Mouse (Mus musculus) kidney, embryonic 14.5 days (tissue): ENCODE measurements at regions not wholly inside any gene's neighbourhood (a gene's known extent, or its start where the extent isn't known, plus 50 kb on each side); places are given as distances from the start of the nearest gene placed in this dataset.

Experiments
- ATAC-seq: fragments of 200-750 bp; cut with Nextera tagmentation; 2 replicates; pipeline ENCODE4 v1.8.0; 2017; ENCODE audit warnings: moderate number of reproducible peaks, mild to moderate bottlenecking, moderate TSS enrichment, moderate library complexity; ENCODE audit not compliant: low FRiP score, low TSS enrichment
- H3K27ac ChIP-seq: fragments of 300-500 bp; sonication (generic); 2 replicates; pipeline ENCODE4 v1.5.1; 2014; ENCODE audit warnings: low read depth, mild to moderate bottlenecking, low read length, moderate library complexity, mixed read lengths
- H3K27me3 ChIP-seq: fragments of 300-500 bp; sonication (generic); 2 replicates; pipeline ENCODE4 v1.6.1; 2014; ENCODE audit warnings: mild to moderate bottlenecking, low read length; ENCODE audit not compliant: control insufficient read depth, insufficient read depth
- H3K36me3 ChIP-seq: fragments of 300-500 bp; sonication (generic); 2 replicates; pipeline ENCODE4 v1.6.1; 2014; ENCODE audit warnings: low read length, mixed read lengths; ENCODE audit not compliant: control insufficient read depth, insufficient read depth
- H3K4me1 ChIP-seq: fragments of 300-500 bp; sonication (generic); 2 replicates; pipeline ENCODE4 v1.6.1; 2014; ENCODE audit warnings: low read length, mixed read lengths; ENCODE audit not compliant: control insufficient read depth, insufficient read depth
- H3K4me2 ChIP-seq: fragments of 300-500 bp; sonication (generic); replicated peaks from 2 replicates; pipeline ENCODE4 v1.6.1; 2014; ENCODE audit warnings: low read depth, mild to moderate bottlenecking, low read length
- H3K4me3 ChIP-seq: fragments of 300-500 bp; sonication (generic); 2 replicates; pipeline ENCODE4 v1.5.1; 2014; ENCODE audit warnings: mild to moderate bottlenecking, low read length
- H3K9ac ChIP-seq: fragments of 300-500 bp; sonication (generic); 2 replicates; pipeline ENCODE4 v1.6.1; 2014; ENCODE audit warnings: low read depth, mild to moderate bottlenecking, low read length, moderate library complexity
- H3K9me3 ChIP-seq: fragments of 300-500 bp; sonication (generic); 2 replicates; pipeline ENCODE4 v1.6.1; 2016; ENCODE audit warnings: low read length; ENCODE audit not compliant: control insufficient read depth
- WGBS: fragments of 180-500 bp; shearing (Covaris S2); extraction: QIAGEN DNeasy Blood & Tissue Kit; methylation state at CpG from one replicate; pipeline ENCODE4 v1.1.7; 2014; 5-methylcytosine and 5-hydroxymethylcytosine counted together

GRCm38 (mm10) chr11:52678259-52678658, 86.2 kb upstream of the Fstl4 start:
- no peak overlapping the region for H3K9ac ChIP-seq
- ATAC-seq: no peak
- no peaks in the 10 kb centered on the region for H3K36me3 ChIP-seq
- WGBS: 91% methylated on average over 4 of the region's 4 CpGs
- no peak overlapping the region for H3K27ac ChIP-seq
- H3K27me3 ChIP-seq: no peaks in the 10 kb centered on the region
- no peak overlapping the region for H3K4me2 ChIP-seq
- H3K4me1 ChIP-seq: peaks cover 4% of the 10 kb centered on the region; the same call in 1 of the 2 replicates
- H3K9me3 ChIP-seq: no peaks in the 10 kb centered on the region
- no peak overlapping the region for H3K4me3 ChIP-seq

- H3K27ac ChIP-seq: no peak overlapping the region
- no peak for ATAC-seq
- WGBS: 96% methylated on average over 2 of the region's 2 CpGs
- H3K4me3 ChIP-seq: no peak overlapping the region
- no peaks in the 10 kb centered on the region for H3K4me1 ChIP-seq
- no peaks in the 10 kb centered on the region for H3K27me3 ChIP-seq
- peaks cover 2% of the 10 kb centered on the region; the same call in 1 of the 2 replicates for H3K9me3 ChIP-seq
- H3K4me2 ChIP-seq: no peak overlapping the region
- H3K9ac ChIP-seq: no peak overlapping the region
- no peaks in the 10 kb centered on the region for H3K36me3 ChIP-seq
These were observed 79.0 kb upstream of the Fstl4 start for GRCm38 (mm10) chr11:52685436-52685835.

GRCm38 (mm10) chr11:52692701-52693100, 71.7 kb upstream of the Fstl4 start:
- Histone ChIP-seq H3K9ac (no peak overlapping the region), H3K4me2 (no peak overlapping the region), H3K4me1 (no peaks in the 10 kb centered on the region), H3K4me3 (no peak overlapping the region), H3K27me3 (peaks cover 5% of the 10 kb centered on the region), H3K36me3 (no peaks in the 10 kb centered on the region), H3K9me3 (no peaks in the 10 kb centered on the region), H3K27ac (no peak overlapping the region)
- ATAC-seq: no peak
- WGBS: 71% methylated on average over 3 of the region's 3 CpGs

- Histone ChIP-seq H3K9ac (no peak overlapping the region), H3K27ac (no peak overlapping the region), H3K27me3 (peaks cover 40% of the 10 kb centered on the region), H3K36me3 (no peaks in the 10 kb centered on the region), H3K4me2 (no peak overlapping the region), H3K4me1 (no peaks in the 10 kb centered on the region), H3K9me3 (no peaks in the 10 kb centered on the region), H3K4me3 (no peak overlapping the region)
- WGBS: 20% methylated on average over 10 of the region's 10 CpGs
- peak; percentile 84 for ATAC-seq
These were observed 62.8 kb upstream of the Fstl4 start for GRCm38 (mm10) chr11:52701682-52702081.

GRCm38 (mm10) chr11:52703391-52703790, 61.0 kb upstream of the Fstl4 start:
- H3K27ac ChIP-seq: no peak overlapping the region
- no peaks in the 10 kb centered on the region for H3K9me3 ChIP-seq
- H3K4me1 ChIP-seq: no peaks in the 10 kb centered on the region
- H3K4me3 ChIP-seq: no peak overlapping the region
- no peak overlapping the region for H3K9ac ChIP-seq
- H3K27me3 ChIP-seq: peaks cover 29% of the 10 kb centered on the region
- no peaks in the 10 kb centered on the region for H3K36me3 ChIP-seq
- WGBS: 54% methylated on average over 4 of the region's 4 CpGs
- no peak for ATAC-seq
- no peak overlapping the region for H3K4me2 ChIP-seq
